Mouse (Mus musculus): ENCODE data around the gene Matn1. TPM values are rescaled to one million over a fixed set of nuclear protein-coding genes. Genes with fewer than 3 reads are reported as not detected.

Gene Matn1
- total RNA-seq, 2 experiments from 2014 or later = 2.0 to 2.1 TPM

GRCm38 (mm10) chr4:130973332-130974263, 29.4 kb downstream of the Matn1 start:
- peak in 1 of 2 experiments; percentile 45 for DNase-seq (ENCODE audit: extremely low spot score in 1 of 2, low spot score in 1 of 2)

- DNase-seq (ENCODE audit: extremely low spot score in 1 of 2, low spot score in 1 of 2) = no peak
Observed at GRCm38 (mm10) chr4:130978981-130979380, 34.8 kb downstream of the Matn1 start.

- no peak for DNase-seq (ENCODE audit: extremely low spot score in 1 of 2, low spot score in 1 of 2)
Observed at GRCm38 (mm10) chr4:130984416-130985182, 40.4 kb downstream of the Matn1 start.

- DNase-seq (ENCODE audit: extremely low spot score in 1 of 2, low spot score in 1 of 2) = no peak
Observed at GRCm38 (mm10) chr4:130987046-130987445, 42.9 kb downstream of the Matn1 start.

- DNase-seq (ENCODE audit: extremely low spot score in 1 of 2, low spot score in 1 of 2) = no peak
Observed at GRCm38 (mm10) chr4:130988219-130988839, 44.1 kb downstream of the Matn1 start.

GRCm38 (mm10) chr4:130989146-130989545, 45.0 kb downstream of the Matn1 start:
- DNase-seq (ENCODE audit: extremely low spot score in 1 of 2, low spot score in 1 of 2) = no peak

GRCm38 (mm10) chr4:130990966-130991365, 46.8 kb downstream of the Matn1 start:
- no peak for DNase-seq (ENCODE audit: extremely low spot score in 1 of 2, low spot score in 1 of 2)

- DNase-seq (ENCODE audit: extremely low spot score in 1 of 2, low spot score in 1 of 2) = no peak
Observed at GRCm38 (mm10) chr4:130994556-130994955, 50.4 kb downstream of the Matn1 start.

- DNase-seq (ENCODE audit: extremely low spot score in 1 of 2, low spot score in 1 of 2) = no peak
Observed at GRCm38 (mm10) chr4:130999744-131000527, 55.8 kb downstream of the Matn1 start.

GRCm38 (mm10) chr4:131000614-131001178, 56.5 kb downstream of the Matn1 start:
- DNase-seq (ENCODE audit: extremely low spot score in 1 of 2, low spot score in 1 of 2) = no peak

Other genes with a start within 250 kb of the Matn1 start
- 100 to 1,000 TPM; 146 to 151 TPM for gene Sdc3, start 151.8 kb upstream of the Matn1 start, total RNA-seq (2021)
- 10 to 100 TPM; 37.3 to 39.6 TPM for gene Laptm5, start 31.3 kb upstream of the Matn1 start, total RNA-seq (2021)

All from layer of hippocampus, postnatal 25 days (tissue).